Mouse (Mus musculus): ENCODE measurements at regions not wholly inside any gene's neighbourhood (a gene's known extent, or its start where the extent isn't known, plus 50 kb on each side); places are given as distances from the start of the nearest gene placed in this dataset.

GRCm38 (mm10) chr1:49741066-49741465, 1159.4 kb upstream of the Tmeff2 start:
- DNase-seq: peak; percentile 57 to 78
